Mouse (Mus musculus) testis, adult 2 months (tissue): Measurements from ENCODE around the gene Cbx7. TPM values are rescaled to one million over a fixed set of nuclear protein-coding genes. Genes with fewer than 3 reads are reported as not detected.
A peak's percentile ranks its signal among the peaks of the same experiment; 100 is the strongest.
"Not testable (repeated sequence)": the region's sequence is repeated elsewhere in the genome, so short reads cannot be mapped to it uniquely, and the experiment has no call there.

Experiments
- H3K27ac ChIP-seq: fragments of 200-500 bp; 2 replicates; pipeline ENCODE4 v1.5.1; 2012; ENCODE audit warnings: low read depth, low read length; ENCODE audit not compliant: control insufficient read depth, insufficient read depth
- H3K27me3 ChIP-seq: fragments of 200-500 bp; 2 replicates; pipeline ENCODE4 v1.6.1; 2012; ENCODE audit warnings: mild to moderate bottlenecking, low read length, moderate library complexity; ENCODE audit not compliant: control insufficient read depth, insufficient read depth
- H3K36me3 ChIP-seq: fragments of 200-500 bp; 2 replicates; pipeline ENCODE4 v1.6.1; 2012; ENCODE audit warnings: mild to moderate bottlenecking, low read length; ENCODE audit not compliant: control insufficient read depth, insufficient read depth
- H3K4me1 ChIP-seq: fragments of 200-500 bp; 2 replicates; pipeline ENCODE4 v1.6.1; 2012; ENCODE audit warnings: low read length; ENCODE audit not compliant: control insufficient read depth, insufficient read depth
- H3K4me3 ChIP-seq: fragments of 200-500 bp; 2 replicates; pipeline ENCODE4 v1.5.1; 2012; ENCODE audit warnings: low read depth, mild to moderate bottlenecking, low read length, moderate library complexity, mixed read lengths; ENCODE audit not compliant: control insufficient read depth
- CTCF ChIP-seq: fragments of 200-500 bp; IDR thresholded peaks from 2 replicates; pipeline ENCODE4 v1.5.1; 2012; ENCODE audit warnings: low read depth, mild to moderate bottlenecking, inconsistent platforms, low read length, moderate library complexity; ENCODE audit not compliant: control insufficient read depth, insufficient read depth, insufficient replicate concordance
- POLR2A ChIP-seq: fragments of 200-500 bp; IDR thresholded peaks from 2 replicates; pipeline ENCODE4 v1.6.1; 2012; ENCODE audit warnings: low read depth, mild to moderate bottlenecking, inconsistent platforms, low read length, moderate library complexity; ENCODE audit not compliant: control insufficient read depth
- polyA plus RNA-seq: library from polyadenylated mRNA; depleted of rRNA; stranded (reverse); fragments of >200 nt; gene quantifications from 2 replicates; pipeline ENCODE4 v1.2.3, GENCODE M21; 2012

Gene Cbx7
- polyA plus RNA-seq, 1 experiment = 44.0 TPM

DNA sequence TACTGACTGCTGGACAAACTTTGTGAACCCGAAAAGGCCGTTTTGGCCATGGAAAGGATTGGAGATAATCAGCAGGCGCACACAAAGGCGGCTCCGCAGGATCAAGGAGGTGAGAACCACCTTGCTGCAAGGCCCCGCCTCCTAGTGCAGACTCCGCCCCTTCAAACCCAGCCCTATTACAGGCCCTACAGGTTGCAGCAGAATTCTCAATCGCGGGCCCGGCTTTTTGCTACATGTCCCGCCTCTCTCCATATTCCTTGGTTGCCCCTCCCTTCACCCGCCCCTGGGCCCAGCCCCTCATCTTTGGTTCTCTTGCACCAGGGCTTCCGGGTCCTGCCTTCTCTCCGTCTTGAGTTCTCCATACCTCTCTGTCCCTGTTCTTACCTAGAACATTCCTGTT, 64.1 kb downstream of the Cbx7 start:
- Histone ChIP-seq H3K36me3 (no peaks in the 10 kb centered on the region), H3K4me1 (peaks cover 3% of the 10 kb centered on the region), H3K27me3 (no peaks in the 10 kb centered on the region), H3K27ac (no peak overlapping the region), H3K4me3 (no peak overlapping the region)
- TF ChIP-seq CTCF = no peak
- no peak for TF ChIP-seq POLR2A

DNA sequence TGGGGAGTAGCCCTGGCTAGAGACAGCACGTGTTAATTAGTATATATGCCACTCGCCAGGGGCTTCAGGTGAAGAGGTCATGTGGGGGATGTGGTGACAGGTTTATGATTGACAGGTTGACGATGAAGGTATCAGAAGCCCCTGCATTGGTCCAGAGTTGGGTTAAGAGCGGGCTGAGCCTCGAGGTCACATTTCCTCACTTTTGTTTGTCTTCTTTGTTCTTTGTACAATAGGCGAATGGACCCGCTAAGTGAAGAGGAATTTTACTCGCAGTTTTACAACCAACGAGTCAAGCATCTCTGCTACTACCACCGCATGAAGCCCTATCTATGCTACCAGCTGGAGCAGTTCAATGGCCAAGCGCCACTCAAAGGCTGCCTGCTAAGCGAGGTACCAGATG, 65.7 kb downstream of the Cbx7 start:
- H3K27ac ChIP-seq = no peak overlapping the region
- no peaks in the 10 kb centered on the region for H3K36me3 ChIP-seq
- no peak overlapping the region for H3K4me3 ChIP-seq
- no peaks in the 10 kb centered on the region for H3K27me3 ChIP-seq
- TF ChIP-seq POLR2A = no peak
- TF ChIP-seq CTCF = no peak
- no peaks in the 10 kb centered on the region for H3K4me1 ChIP-seq

GRCm38 (mm10) chr15:79904678-79905077, 66.2 kb downstream of the Cbx7 start:
- H3K4me3 ChIP-seq, H3K27me3 ChIP-seq, H3K4me1 ChIP-seq, H3K36me3 ChIP-seq, H3K27ac ChIP-seq: not testable (repeated sequence)

DNA sequence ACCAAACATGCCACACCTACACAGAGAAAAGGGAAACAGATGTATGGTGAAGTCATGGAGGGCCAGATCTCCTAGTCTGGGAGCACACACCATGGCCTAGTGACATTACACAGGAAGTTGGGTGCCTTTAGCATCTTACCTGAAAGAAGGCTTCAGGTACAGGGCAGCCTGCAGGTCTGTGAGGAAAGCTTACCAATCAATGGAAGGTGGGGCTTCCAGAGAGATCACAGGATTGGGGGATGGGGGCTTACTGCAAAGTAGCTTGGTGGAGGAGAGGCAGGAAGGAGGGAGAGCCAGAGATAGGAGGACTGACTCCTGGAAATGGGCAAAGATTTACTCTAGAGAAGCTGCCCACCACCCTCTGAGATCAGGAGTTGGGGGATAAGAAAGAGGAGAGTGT, 67.0 kb downstream of the Cbx7 start:
- Histone ChIP-seq H3K27ac (no peak overlapping the region), H3K4me3 (no peak overlapping the region), H3K4me1 (no peaks in the 10 kb centered on the region), H3K36me3 (no peaks in the 10 kb centered on the region), H3K27me3 (no peaks in the 10 kb centered on the region)
- no peak for TF ChIP-seq POLR2A
- TF ChIP-seq CTCF = no peak

DNA sequence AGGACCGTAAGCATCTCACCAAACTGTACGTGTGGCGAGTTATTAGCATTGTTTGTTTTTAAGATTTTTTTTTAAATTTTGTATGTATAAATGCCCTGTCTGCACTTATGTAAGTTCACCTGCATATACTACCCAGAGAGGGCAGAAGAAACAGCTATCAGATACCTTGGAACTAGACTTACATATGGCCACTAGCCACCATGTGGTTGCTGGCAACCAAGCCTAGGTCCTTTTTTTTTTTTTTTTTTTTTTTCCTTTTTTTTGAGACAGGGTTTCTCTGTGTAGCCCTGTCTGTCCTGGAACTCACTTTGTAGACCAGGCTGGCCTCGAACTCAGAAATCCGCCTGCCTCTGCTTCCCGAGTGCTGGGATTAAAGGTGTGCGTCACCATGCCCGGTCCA, 67.8 kb downstream of the Cbx7 start:
- H3K27me3 ChIP-seq, H3K4me1 ChIP-seq, H3K36me3 ChIP-seq, H3K27ac ChIP-seq, H3K4me3 ChIP-seq: not testable (repeated sequence)

GRCm38 (mm10) chr15:79901399-79901798, 69.5 kb downstream of the Cbx7 start:
- no peak for TF ChIP-seq POLR2A
- no peak for TF ChIP-seq CTCF
- Histone ChIP-seq H3K27ac (no peak overlapping the region), H3K4me3 (no peak overlapping the region)

GRCm38 (mm10) chr15:79900751-79901150, 70.2 kb downstream of the Cbx7 start:
- Histone ChIP-seq H3K4me3 (no peak overlapping the region), H3K4me1 (no peaks in the 10 kb centered on the region), H3K27ac (peak overlapping the region; percentile 62), H3K36me3 (no peaks in the 10 kb centered on the region), H3K27me3 (no peaks in the 10 kb centered on the region)
- no peak for TF ChIP-seq POLR2A
- TF ChIP-seq CTCF = no peak

More at GRCm38 (mm10) chr15:79901399-79901798, 69.5 kb downstream of the Cbx7 start:
- Histone ChIP-seq H3K36me3 (no peaks in the 10 kb centered on the region), H3K4me1 (no peaks in the 10 kb centered on the region), H3K27me3 (no peaks in the 10 kb centered on the region)

DNA sequence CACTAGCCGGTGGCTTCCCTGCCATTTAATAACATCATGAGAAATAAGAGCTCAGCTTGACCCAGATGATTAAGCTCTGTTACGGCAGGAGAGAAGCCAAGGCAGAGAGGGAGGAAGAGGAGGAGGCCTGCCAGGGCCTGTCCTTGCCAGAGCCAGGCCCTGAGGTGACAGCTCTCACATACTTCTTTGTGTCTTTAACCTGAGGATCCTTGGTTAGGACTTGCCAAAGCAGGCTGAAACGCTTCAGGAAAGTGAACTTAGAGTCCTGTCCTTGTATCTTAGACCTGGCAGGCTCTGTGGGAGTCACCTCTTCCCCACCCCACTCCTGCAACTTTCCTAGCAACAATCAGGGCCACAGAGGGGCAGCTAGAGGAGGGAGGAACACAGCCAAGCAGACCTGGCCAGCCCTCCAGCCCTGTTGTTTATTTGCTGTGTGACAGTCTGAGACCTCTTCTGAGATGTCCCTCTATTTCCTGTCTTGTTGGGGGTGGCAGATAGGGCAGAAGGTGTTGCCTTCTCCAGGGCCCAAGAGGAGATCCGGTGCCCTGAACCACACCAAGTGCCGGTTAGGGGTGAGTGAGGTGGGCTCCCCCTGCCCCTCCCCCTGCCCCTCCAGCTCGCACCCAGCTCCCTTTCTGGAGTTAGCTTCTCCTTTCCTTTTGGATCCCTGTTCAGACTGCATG, 71.0 kb downstream of the Cbx7 start:
- Histone ChIP-seq H3K4me3 (no peak overlapping the region), H3K27me3 (no peaks in the 10 kb centered on the region), H3K4me1 (no peaks in the 10 kb centered on the region), H3K36me3 (no peaks in the 10 kb centered on the region), H3K27ac (no peak overlapping the region)
- TF ChIP-seq CTCF (no peak), POLR2A (no peak)
